Mouse (Mus musculus): ENCODE measurements around the gene Hjurp.

DNA sequence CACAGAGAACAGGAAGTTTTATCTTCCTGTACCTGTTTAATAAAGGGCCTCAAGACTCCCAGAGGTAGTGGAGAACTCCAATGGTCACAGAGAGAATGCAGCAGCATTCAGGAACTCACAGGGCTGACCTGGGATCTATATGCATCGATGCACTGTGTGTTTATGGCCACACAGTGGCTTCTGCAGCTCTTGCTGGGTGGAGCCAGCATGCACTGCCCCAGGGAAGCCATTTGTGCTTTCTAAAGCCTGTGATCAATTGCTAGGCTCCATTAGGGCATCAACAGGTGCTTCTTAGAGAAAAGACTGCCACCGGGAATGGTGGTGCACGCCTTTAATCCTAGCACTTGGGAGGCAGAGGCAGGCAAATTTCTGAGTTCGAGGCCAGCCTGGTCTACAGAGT, 4.6 kb downstream of the Hjurp start:
- TF ChIP-seq EP300 (IDR thresholded peaks at IDR 0.05; ENCODE audit: low read depth) (no peak), CTCF (IDR thresholded peaks at IDR 0.05; ENCODE audit: low read depth) (no peak)
